Mouse (Mus musculus) forelimb bud, embryonic 11.5 days (tissue): ENCODE measurements around the gene Slc7a1.

ENCODE experiments used
- DNase-seq: peaks from one replicate; pipeline ENCODE4 v3.0.0-alpha.2; 2012; ENCODE audit warnings: low read depth, low spot score

Gene Slc7a1

DNA sequence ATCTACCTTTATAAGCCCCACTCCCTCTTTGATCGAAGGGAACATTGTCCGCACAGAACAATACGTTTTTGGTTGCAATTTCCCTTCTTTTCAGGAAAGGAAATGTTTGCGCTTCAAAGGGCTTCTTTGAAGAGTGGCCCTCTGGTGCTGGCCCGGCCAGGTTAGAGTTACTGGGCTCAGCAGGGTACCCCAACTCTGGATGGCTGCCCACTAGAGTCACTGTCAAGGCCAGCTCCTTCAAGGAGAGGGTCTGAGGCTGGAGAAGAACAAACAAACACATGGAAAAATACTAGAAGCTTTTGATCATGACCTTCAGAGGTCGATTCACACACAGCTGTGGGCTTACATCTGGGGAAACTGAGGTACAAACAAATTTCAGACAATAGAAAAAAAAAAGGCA lies 6.9 kb downstream of the Slc7a1 start:
- no peak for DNase-seq

DNA sequence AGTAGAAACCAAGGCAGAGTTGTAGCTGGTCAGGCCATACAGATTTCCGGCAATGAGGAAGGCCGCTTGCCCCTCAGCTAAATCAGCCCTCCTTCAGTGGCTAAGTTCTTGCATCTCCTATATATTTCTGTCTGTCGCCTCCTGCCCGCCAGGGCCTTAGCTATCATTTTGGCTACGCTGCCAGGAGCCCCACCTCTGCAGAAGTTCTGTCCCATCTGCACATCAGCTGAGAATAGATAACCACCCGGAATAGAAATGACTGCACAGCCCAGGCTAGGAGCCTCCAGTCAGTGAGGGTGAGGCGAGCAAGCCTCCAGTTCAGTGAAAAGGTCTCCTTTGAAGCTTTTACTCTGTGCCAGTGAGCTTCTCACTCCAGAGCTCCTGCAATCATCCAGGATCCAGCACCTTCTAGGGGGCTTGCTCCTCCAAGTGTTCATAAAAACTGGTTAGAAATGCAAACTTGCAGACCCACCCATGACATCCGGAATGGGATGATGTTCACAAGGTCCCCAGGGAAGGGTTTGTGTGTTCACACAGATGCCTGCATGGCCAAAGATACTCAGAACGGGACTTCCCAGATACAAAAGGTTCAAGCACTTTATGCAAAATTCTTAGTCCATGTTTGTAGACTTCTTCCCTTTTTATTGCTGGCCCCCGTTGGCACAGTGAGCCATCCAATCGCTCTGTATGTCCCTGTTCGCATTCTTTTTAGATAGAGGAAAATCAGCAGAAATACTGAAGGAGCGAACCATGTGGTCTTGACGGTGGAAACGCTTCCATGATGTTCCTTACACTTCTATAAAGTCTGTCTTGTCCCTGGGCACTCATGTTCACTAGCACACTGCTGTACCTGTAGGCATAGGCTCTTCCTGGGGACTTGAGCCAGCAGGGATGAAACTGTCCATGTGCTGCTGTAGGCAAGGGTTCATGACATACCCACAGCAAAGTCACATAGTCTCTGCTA lies 10.4 kb downstream of the Slc7a1 start:
- no peak for DNase-seq

DNA sequence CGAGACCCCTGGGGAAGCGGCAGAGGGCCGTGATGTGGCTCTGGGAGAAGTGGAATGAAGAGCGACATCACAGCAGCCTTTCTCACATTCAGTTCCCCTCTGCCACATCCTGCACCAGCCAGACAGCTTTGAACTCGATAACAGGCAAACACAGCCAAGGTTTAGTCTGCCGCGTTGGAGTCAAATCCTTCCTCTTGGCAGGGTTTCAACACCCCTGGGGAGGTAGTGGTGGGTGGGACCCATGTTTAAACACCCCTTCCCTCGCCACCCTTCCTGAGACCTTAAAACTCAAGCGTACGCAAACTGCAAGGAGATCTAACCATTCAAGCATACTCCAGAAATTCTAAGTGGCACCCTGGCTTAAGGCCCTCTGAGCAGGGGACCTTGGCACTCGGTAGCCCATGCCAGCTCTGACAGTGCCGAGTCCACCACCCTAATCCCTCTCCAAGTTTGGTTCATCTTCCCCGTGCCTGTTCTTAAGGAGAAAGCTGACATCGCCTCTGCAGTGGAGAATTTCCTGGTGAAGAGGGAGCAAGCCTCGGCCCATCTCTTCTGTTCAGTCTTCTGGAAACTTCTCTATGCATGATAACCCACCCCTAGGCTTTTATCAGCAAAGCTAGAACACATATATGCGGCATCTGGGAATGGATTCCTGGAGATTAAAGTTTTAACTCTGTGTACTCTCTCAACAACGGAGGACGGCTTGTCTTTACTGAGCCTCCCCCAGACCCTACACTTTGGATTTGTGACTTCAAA lies 11.3 kb downstream of the Slc7a1 start:
- DNase-seq = no peak

- DNase-seq = no peak
Observed at GRCm38 (mm10) chr5:148387820-148388219, 11.9 kb downstream of the Slc7a1 start.

GRCm38 (mm10) chr5:148386471-148386870 lies 13.2 kb downstream of the Slc7a1 start:
- no peak for DNase-seq

DNA sequence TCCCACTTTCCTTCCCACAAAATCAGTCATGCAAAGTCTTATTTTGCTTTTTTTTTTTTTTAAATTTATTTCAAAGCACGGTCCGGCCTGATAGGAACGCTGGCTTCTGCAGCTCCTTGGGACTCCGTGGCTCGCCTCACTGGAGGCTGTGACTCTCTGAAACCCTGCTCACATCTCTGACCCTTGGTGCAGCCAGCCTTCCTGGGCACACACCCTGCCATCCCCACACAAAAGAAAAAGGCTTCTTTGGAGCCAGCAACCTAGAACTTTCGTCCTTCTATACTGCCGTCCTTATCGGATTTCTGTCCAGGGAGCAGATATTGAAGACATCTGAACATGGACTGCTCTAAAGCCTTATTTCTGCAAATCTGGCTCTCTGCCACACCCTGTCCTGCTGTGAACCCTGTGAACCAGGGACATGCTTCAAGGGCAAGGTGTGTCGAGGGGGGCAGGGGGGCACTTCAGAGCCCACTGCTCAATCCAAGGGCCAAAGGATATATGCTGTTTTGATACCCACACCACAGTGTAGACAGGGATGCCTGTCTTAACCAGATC lies 15.1 kb downstream of the Slc7a1 start:
- no peak for DNase-seq

- no peak for DNase-seq
Observed at GRCm38 (mm10) chr5:148383841-148384500, 15.7 kb downstream of the Slc7a1 start.

GRCm38 (mm10) chr5:148381083-148381482 lies 18.6 kb downstream of the Slc7a1 start:
- DNase-seq = no peak

DNA sequence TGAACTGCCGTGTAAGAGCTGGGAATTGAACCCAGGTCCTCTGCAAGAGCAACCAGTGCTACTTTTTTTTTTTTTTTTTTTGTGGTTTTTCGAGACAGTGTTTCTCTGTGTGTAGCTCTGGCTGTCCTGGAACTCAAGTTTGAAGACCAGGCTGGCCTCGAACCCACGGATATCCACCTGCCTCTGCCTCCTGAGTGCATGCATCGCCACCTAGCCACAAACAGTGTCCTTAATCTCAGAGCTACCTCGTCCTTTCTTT lies 19.5 kb downstream of the Slc7a1 start:
- no peak for DNase-seq

- no peak for DNase-seq
Observed at GRCm38 (mm10) chr5:148379455-148380245, 20.1 kb downstream of the Slc7a1 start.

GRCm38 (mm10) chr5:148378707-148379106 lies 21.0 kb downstream of the Slc7a1 start:
- no peak for DNase-seq

DNA sequence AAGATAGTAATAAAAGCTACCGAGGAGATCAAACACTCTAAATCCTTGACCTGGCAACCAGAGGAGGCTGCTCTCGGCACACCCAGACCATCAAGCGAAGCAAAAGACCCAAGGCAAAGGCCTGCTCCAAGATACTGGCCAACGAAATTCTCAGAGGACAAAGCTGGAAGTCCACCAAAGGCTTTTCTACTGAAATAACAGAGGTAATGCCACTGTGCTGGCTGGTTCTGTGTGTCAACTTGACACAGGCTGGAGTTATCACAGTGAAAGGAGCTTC lies 21.5 kb downstream of the Slc7a1 start:
- DNase-seq = no peak

- no peak for DNase-seq
Observed at GRCm38 (mm10) chr5:148377439-148378231, 22.1 kb downstream of the Slc7a1 start.

GRCm38 (mm10) chr5:148376358-148376757 lies 23.3 kb downstream of the Slc7a1 start:
- no peak for DNase-seq

DNA sequence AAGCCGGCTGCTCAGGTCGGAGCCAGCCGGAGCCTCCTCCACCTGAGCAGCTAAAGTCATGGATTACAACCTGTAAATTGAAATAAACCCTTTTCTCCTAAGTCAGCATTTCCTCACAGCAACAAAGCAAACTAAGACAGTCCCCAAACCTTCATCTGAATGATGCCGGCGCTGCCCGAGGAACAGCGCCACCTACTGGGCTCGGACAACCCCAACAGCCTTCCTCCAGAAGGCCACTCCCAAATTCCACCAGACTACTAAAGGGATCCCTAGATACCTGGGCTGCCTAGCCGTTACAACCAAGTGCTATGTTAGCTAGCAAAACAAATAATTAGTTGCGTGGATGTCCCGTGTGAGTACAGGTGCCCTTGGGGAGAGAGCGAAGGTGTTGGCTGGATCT lies 24.2 kb downstream of the Slc7a1 start:
- no peak for DNase-seq

GRCm38 (mm10) chr5:148373092-148373685 lies 26.5 kb downstream of the Slc7a1 start:
- no peak for DNase-seq

GRCm38 (mm10) chr5:148372005-148372917 lies 27.4 kb downstream of the Slc7a1 start:
- no peak for DNase-seq

- DNase-seq = no peak
Observed at GRCm38 (mm10) chr5:148371375-148371774, 28.3 kb downstream of the Slc7a1 start.

GRCm38 (mm10) chr5:148370624-148371023 lies 29.1 kb downstream of the Slc7a1 start:
- DNase-seq = peak; percentile 32
